Mouse (Mus musculus): ENCODE results near the gene Rab31.

Gene Rab31

GRCm38 (mm10) chr17:65613463-65614412 is 158.8 kb downstream of the Rab31 start, which contains the start of gene Vapa:
Gene Vapa (minus strand): TSS chr17:65613555.
- DNase-seq, result peak; percentile 95 to 96

- DNase-seq, result no peak
Observed at GRCm38 (mm10) chr17:65613142-65613462, 159.4 kb downstream of the Rab31 start.

- DNase-seq, result peak; percentile 32 to 49
Observed at GRCm38 (mm10) chr17:65612391-65613141, 160.0 kb downstream of the Rab31 start.

GRCm38 (mm10) chr17:65611721-65612120 is 160.8 kb downstream of the Rab31 start:
- no peak for DNase-seq

- DNase-seq, result no peak
Observed at GRCm38 (mm10) chr17:65608743-65609142, 163.8 kb downstream of the Rab31 start.

- no peak for DNase-seq
Observed at GRCm38 (mm10) chr17:65608312-65608687, 164.3 kb downstream of the Rab31 start.

- DNase-seq, result no peak
Observed at GRCm38 (mm10) chr17:65607574-65608311, 164.8 kb downstream of the Rab31 start.

GRCm38 (mm10) chr17:65606014-65606413 is 166.5 kb downstream of the Rab31 start:
- no peak for DNase-seq

- no peak for DNase-seq
Observed at GRCm38 (mm10) chr17:65604892-65605291, 167.7 kb downstream of the Rab31 start.

GRCm38 (mm10) chr17:65604315-65604714 is 168.2 kb downstream of the Rab31 start:
- DNase-seq, result no peak
